Mouse (Mus musculus) C2C12 (cell line): Measurements from ENCODE around the gene Casz1. TPM values are rescaled to one million over a fixed set of nuclear protein-coding genes. Genes with fewer than 3 reads are reported as not detected.

Experiments used
- H3K27me3 ChIP-seq: one replicate; pipeline ENCODE4 v1.6.1; 2011; ENCODE audit not compliant: control insufficient read depth, insufficient read depth, insufficient read length
- H3K36me3 ChIP-seq: one replicate; pipeline ENCODE4 v1.6.1; 2011; ENCODE audit not compliant: control insufficient read depth, insufficient read depth
- H3K4me3 ChIP-seq: one replicate; pipeline ENCODE4 v1.5.1; 2011; ENCODE audit warnings: mild to moderate bottlenecking, control low read depth; ENCODE audit not compliant: poor library complexity, insufficient read depth, severe bottlenecking
- H3K79me2 ChIP-seq: one replicate; pipeline ENCODE4 v1.6.1; 2011; ENCODE audit not compliant: control insufficient read depth, insufficient read depth
- H3K79me3 ChIP-seq: one replicate; pipeline ENCODE4 v1.6.1; 2011; ENCODE audit warnings: low read depth, control low read depth
- H3ac ChIP-seq: one replicate; pipeline ENCODE3; 2011; ENCODE audit warnings: low read depth; ENCODE audit not compliant: control insufficient read depth, insufficient read length
- CEBPB ChIP-seq: IDR thresholded peaks from one replicate; pipeline ENCODE4 v1.6.1; 2011; ENCODE audit warnings: low read depth, mild to moderate bottlenecking, control low read depth, moderate library complexity
- CTCF ChIP-seq: IDR thresholded peaks from one replicate; pipeline ENCODE4 v1.5.1; 2011; ENCODE audit not compliant: control insufficient read depth, insufficient read depth, insufficient read length
- FOSL1 ChIP-seq: IDR thresholded peaks from one replicate; pipeline ENCODE4 v1.8.0; 2011; ENCODE audit warnings: mild to moderate bottlenecking, low read length; ENCODE audit not compliant: poor library complexity, insufficient read depth, severe bottlenecking
- MAX ChIP-seq: IDR thresholded peaks from one replicate; pipeline ENCODE4 v1.6.1; 2011; ENCODE audit warnings: mild to moderate bottlenecking, control low read depth
- MYOD1 ChIP-seq: IDR thresholded peaks from one replicate; pipeline ENCODE4 v1.6.1; 2011; ENCODE audit warnings: low read depth; ENCODE audit not compliant: control insufficient read depth, insufficient read length
- MYOG ChIP-seq: IDR thresholded peaks from one replicate; pipeline ENCODE4 v1.6.1; 2011; ENCODE audit not compliant: control insufficient read depth, insufficient read length; ENCODE audit errors: extremely low read depth
- USF1 ChIP-seq: IDR thresholded peaks from one replicate; pipeline ENCODE4 v1.6.1; 2011; ENCODE audit warnings: low read depth, mild to moderate bottlenecking, control low read depth, moderate library complexity
- polyA plus RNA-seq: library from polyadenylated mRNA; unstranded; fragments of >200 nt; fragmentation: generic; extraction: Trizol; gene quantifications from one replicate; pipeline ENCODE4 v1.2.1, GENCODE M21; 2012; ENCODE audit warnings: missing spikeins

Casz1 gene
- polyA plus RNA-seq, 1 experiment = 0.07 TPM

GRCm38 (mm10) chr4:148908214-148908681, 104.0 kb downstream of the Casz1 start:
- no peaks in the 10 kb centered on the region for H3K79me2 ChIP-seq
- no peak overlapping the region for H3ac ChIP-seq
- H3K36me3 ChIP-seq = no peaks in the 10 kb centered on the region
- H3K79me3 ChIP-seq = no peaks in the 10 kb centered on the region
- H3K4me3 ChIP-seq = no peak overlapping the region
- TF ChIP-seq MYOG (no peak), CTCF (no peak), CEBPB (no peak)
- peaks cover 12% of the 10 kb centered on the region for H3K27me3 ChIP-seq

GRCm38 (mm10) chr4:148908760-148909510, 104.7 kb downstream of the Casz1 start:
- Histone ChIP-seq H3K27me3 (peaks cover 12% of the 10 kb centered on the region), H3ac (no peak overlapping the region), H3K79me3 (no peaks in the 10 kb centered on the region), H3K79me2 (no peaks in the 10 kb centered on the region), H3K4me3 (no peak overlapping the region), H3K36me3 (no peaks in the 10 kb centered on the region)
- TF ChIP-seq FOSL1 = no peak
- TF ChIP-seq MYOD1 = no peak
- TF ChIP-seq CEBPB = no peak
- TF ChIP-seq MYOG = no peak
- no peak for TF ChIP-seq CTCF
- no peak for TF ChIP-seq USF1
- no peak for TF ChIP-seq MAX

- no peaks in the 10 kb centered on the region for H3K79me2 ChIP-seq
- no peak for TF ChIP-seq MYOG
- TF ChIP-seq MAX = no peak
- TF ChIP-seq CTCF = no peak
- TF ChIP-seq CEBPB = no peak
- TF ChIP-seq FOSL1 = no peak
- TF ChIP-seq MYOD1 = no peak
- no peak for TF ChIP-seq USF1
- H3ac ChIP-seq = no peak overlapping the region
- H3K4me3 ChIP-seq = no peak overlapping the region
- H3K36me3 ChIP-seq = no peaks in the 10 kb centered on the region
- H3K79me3 ChIP-seq = no peaks in the 10 kb centered on the region
- H3K27me3 ChIP-seq = peaks cover 12% of the 10 kb centered on the region
These were observed 105.3 kb downstream of the Casz1 start for GRCm38 (mm10) chr4:148909566-148909965.

GRCm38 (mm10) chr4:148912134-148912533, 107.9 kb downstream of the Casz1 start:
- no peak overlapping the region for H3ac ChIP-seq
- no peak for TF ChIP-seq MYOG
- no peak overlapping the region for H3K4me3 ChIP-seq
- no peaks in the 10 kb centered on the region for H3K36me3 ChIP-seq
- H3K79me3 ChIP-seq = no peaks in the 10 kb centered on the region
- H3K79me2 ChIP-seq = no peaks in the 10 kb centered on the region
- H3K27me3 ChIP-seq = peaks cover 1% of the 10 kb centered on the region

GRCm38 (mm10) chr4:148912826-148913590, 108.8 kb downstream of the Casz1 start:
- Histone ChIP-seq H3K36me3 (no peaks in the 10 kb centered on the region), H3K79me2 (no peaks in the 10 kb centered on the region), H3K79me3 (no peaks in the 10 kb centered on the region), H3ac (no peak overlapping the region), H3K4me3 (no peak overlapping the region), H3K27me3 (peaks cover 5% of the 10 kb centered on the region)
- TF ChIP-seq MYOG (no peak), CTCF (no peak), MYOD1 (no peak), FOSL1 (no peak), CEBPB (no peak), USF1 (no peak), MAX (no peak)
